Mouse (Mus musculus) heart, postnatal 10 days (tissue): ENCODE measurements around the gene Tmem179. TPM values are rescaled to one million over a fixed set of nuclear protein-coding genes. Genes with fewer than 3 reads are reported as not detected.
A peak's percentile ranks its signal among the peaks of the same experiment; 100 is the strongest.

Source experiments
- DNase-seq, 2 experiments: peaks; one replicate each; pipeline ENCODE4 v3.0.0; 2021
- intact Hi-C: fragments of 180-260 bp; cut with DNase I; formaldehyde crosslinking; loops from one replicate; pipeline ENCODE4 v1.15.1; 2025
- total RNA-seq, 2 experiments: library from RNA; stranded (reverse); gene quantifications; 2 replicates each; pipeline ENCODE4 v1.2.3; 2021

The Tmem179 gene
- total RNA-seq, 2 experiments from 2014 or later, result not detected

GRCm38 (mm10) chr12:112539466-112539965 is 23.0 kb upstream of the Tmem179 start:
- intact Hi-C loops, result no loop called here
- DNase-seq, result no peak

- no peak for DNase-seq
- intact Hi-C loops, result no loop called here
These were observed 21.8 kb upstream of the Tmem179 start for GRCm38 (mm10) chr12:112538356-112538755.

GRCm38 (mm10) chr12:112537233-112537632 is 20.7 kb upstream of the Tmem179 start:
- intact Hi-C loops, result no loop called here
- no peak for DNase-seq

- intact Hi-C loops, result no loop called here
These were observed 17.2 kb upstream of the Tmem179 start for GRCm38 (mm10) chr12:112533758-112534157.

GRCm38 (mm10) chr12:112518105-112518504 is 1.6 kb upstream of the Tmem179 start:
- peak in 1 of 2 experiments; percentile 34 for DNase-seq
- intact Hi-C loops, result no loop called here

More at GRCm38 (mm10) chr12:112533758-112534157, 17.2 kb upstream of the Tmem179 start:
- no peak for DNase-seq

- DNase-seq, result no peak
- intact Hi-C loops, result no loop called here
These were observed 1.6 kb downstream of the Tmem179 start for GRCm38 (mm10) chr12:112514897-112515296.

GRCm38 (mm10) chr12:112510733-112511372 is 5.7 kb downstream of the Tmem179 start:
- intact Hi-C loops, result no loop called here
- DNase-seq, result peak; percentile 56 to 70

- DNase-seq, result no peak
- intact Hi-C loops, result no loop called here
These were observed 6.2 kb downstream of the Tmem179 start for GRCm38 (mm10) chr12:112510365-112510732.

GRCm38 (mm10) chr12:112507984-112508383 is 8.6 kb downstream of the Tmem179 start:
- no peak for DNase-seq
- intact Hi-C loops, result no loop called here

- DNase-seq, result no peak
- intact Hi-C loops, result no loop called here
These were observed 9.3 kb downstream of the Tmem179 start for GRCm38 (mm10) chr12:112507264-112507663.

GRCm38 (mm10) chr12:112506267-112506666 is 10.3 kb downstream of the Tmem179 start:
- no peak for DNase-seq
- intact Hi-C loops, result no loop called here

GRCm38 (mm10) chr12:112503003-112503771 is 13.4 kb downstream of the Tmem179 start:
- no peak for DNase-seq

GRCm38 (mm10) chr12:112498683-112499082 is 17.9 kb downstream of the Tmem179 start:
- DNase-seq, result peak in 1 of 2 experiments; percentile 40

More at GRCm38 (mm10) chr12:112503003-112503771, 13.4 kb downstream of the Tmem179 start:
- intact Hi-C loops, result no loop called here

GRCm38 (mm10) chr12:112497731-112498130 is 18.8 kb downstream of the Tmem179 start:
- peak; percentile 45 to 49 for DNase-seq
- intact Hi-C loops, result loop anchor here (1.0 kb wide), 1 partner anchor 46 kb away; no protein-coding TSS in a partner anchor

More at GRCm38 (mm10) chr12:112498683-112499082, 17.9 kb downstream of the Tmem179 start:
- intact Hi-C loops, result loop anchor here (1.0 kb wide), 1 partner anchor 45 kb away; no protein-coding TSS in a partner anchor

GRCm38 (mm10) chr12:112496136-112496535 is 20.4 kb downstream of the Tmem179 start:
- DNase-seq, result no peak
- intact Hi-C loops, result no loop called here

GRCm38 (mm10) chr12:112490444-112490939 is 26.1 kb downstream of the Tmem179 start:
- DNase-seq, result peak; percentile 90 to 91
- intact Hi-C loops, result loop anchor here (5.0 kb wide), 1 partner anchor 127 kb away; no protein-coding TSS in a partner anchor

GRCm38 (mm10) chr12:112489535-112489934 is 27.0 kb downstream of the Tmem179 start:
- DNase-seq, result no peak
- intact Hi-C loops, result no loop called here

GRCm38 (mm10) chr12:112489134-112489533 is 27.4 kb downstream of the Tmem179 start, which contains the start of gene A530016L24Rik:
TSS of gene A530016L24Rik (plus strand) at chr12:112489448.
- intact Hi-C loops, result no loop called here
- peak; percentile 50 to 52 for DNase-seq

- intact Hi-C loops, result loop anchor here (1.0 to 5.0 kb wide), 5 partner anchors 63 to 360 kb away; no protein-coding TSS in a partner anchor
- peak; percentile 92 to 97 for DNase-seq
These were observed 42.8 kb downstream of the Tmem179 start for GRCm38 (mm10) chr12:112473777-112474176.

GRCm38 (mm10) chr12:112470216-112470615 is 46.3 kb downstream of the Tmem179 start:
- no peak for DNase-seq
- intact Hi-C loops, result loop anchor here (5.0 kb wide), 1 partner anchor 98 kb away; no protein-coding TSS in a partner anchor

GRCm38 (mm10) chr12:112469393-112469792 is 47.2 kb downstream of the Tmem179 start:
- DNase-seq, result no peak
- intact Hi-C loops, result no loop called here
